Mouse (Mus musculus): ENCODE results near the gene Aqp1.

- TF ChIP-seq CTCF (IDR thresholded peaks at IDR 0.05; ENCODE audit: borderline replicate concordance, extremely low read depth, insufficient read depth, insufficient read length) (no peak), POLR2A (IDR thresholded peaks at IDR 0.05; ENCODE audit: borderline replicate concordance, extremely low read depth, insufficient read depth, insufficient read length, poor library complexity, severe bottlenecking) (no peak)
Measured at GRCm38 (mm10) chr6:55391814-55392213, 55.6 kb downstream of the Aqp1 start.

Data from brain, embryonic 14.5 days (tissue).